Mouse (Mus musculus): ENCODE measurements around the gene Pcca.
A peak's percentile ranks its signal among the peaks of the same experiment; 100 is the strongest.

Gene Pcca

DNA sequence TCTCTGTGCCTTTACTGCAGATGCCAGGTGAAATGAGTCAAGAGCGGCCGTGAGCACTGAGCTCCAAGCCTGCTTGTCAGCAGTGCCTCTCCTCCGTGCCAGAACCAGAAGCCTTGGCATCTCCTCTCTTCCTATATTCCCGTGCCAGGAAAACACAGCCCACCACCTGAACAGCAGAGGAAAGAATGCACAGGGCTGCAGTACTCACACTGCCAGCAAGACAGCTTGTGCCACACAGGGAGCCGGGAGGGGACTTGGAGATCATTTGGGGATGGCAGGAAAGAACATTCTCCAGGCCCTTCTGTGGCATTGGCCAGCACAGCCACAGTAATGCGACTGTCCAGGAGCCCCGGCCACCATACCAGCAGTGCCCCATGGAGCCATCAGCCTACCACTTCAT lies 351.8 kb downstream of the Pcca start:
- peak; percentile 57 for DNase-seq (ENCODE audit: inconsistent ontology term)

GRCm38 (mm10) chr14:122887278-122887677 lies 353.2 kb downstream of the Pcca start:
- no peak for DNase-seq (ENCODE audit: inconsistent ontology term)

GRCm38 (mm10) chr14:122887702-122888479 lies 353.8 kb downstream of the Pcca start:
- no peak for DNase-seq (ENCODE audit: inconsistent ontology term)

DNA sequence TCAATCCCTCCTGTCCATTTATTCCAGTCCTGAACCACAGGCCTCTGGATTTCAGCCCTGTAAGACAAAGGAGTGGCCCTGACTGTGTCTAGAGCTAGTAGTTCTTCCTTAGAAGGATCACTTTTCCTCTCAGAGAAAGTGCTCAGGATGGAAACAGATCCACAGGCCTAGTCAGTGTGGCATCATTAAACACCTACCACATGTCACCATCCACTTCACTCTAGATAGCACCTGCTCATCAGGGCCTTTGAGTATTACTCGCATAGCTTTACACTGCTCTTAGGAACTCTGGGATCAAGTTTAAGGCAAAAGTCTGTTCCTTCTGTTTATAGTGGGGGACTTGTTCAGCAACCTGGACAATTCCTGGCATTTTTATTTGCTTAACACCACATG lies 354.4 kb downstream of the Pcca start:
- no peak for DNase-seq (ENCODE audit: inconsistent ontology term)

DNA sequence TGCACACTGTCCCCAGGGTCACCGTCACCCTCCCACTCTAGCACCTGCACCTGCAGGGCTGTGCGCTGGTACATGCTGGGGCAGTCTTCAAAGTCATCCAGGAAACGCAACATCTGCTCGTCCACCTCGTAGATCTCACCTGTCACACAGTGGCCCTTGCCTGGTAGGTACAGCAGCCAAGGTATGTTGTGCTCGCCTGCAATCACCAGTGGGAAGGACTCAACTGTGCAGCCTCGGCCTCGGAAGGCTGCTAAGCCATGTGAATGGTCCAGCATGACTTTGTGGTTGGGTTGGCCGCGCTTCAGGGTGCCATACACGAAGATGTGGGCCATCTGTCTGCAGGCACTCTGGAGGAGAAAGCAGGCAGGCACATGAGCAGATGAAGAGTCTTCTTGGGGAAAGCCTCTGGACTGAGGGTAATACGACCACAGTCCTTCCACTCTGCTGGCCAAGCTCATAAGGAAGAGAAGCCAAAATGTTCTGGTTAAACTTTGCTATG lies 357.4 kb downstream of the Pcca start:
- no peak for DNase-seq (ENCODE audit: inconsistent ontology term)

DNA sequence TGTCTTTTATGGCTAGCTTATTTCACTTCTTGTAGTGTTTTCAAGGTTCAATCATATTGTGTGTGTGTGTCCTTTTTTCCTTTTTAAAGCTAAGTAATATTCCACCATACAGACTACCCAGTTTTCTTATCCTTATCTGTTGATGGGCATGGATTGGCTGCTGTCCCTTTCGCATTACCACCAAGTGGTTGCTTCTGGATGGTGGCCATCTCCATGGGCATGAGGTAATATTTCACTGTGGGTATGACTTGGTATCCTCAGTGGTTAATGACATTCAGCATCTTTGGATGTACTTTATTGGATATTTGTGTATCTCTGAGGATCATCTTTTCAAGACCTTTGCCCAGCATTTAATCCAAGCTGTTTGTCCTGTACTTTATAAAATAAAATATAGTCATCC lies 362.0 kb downstream of the Pcca start:
- no peak for DNase-seq (ENCODE audit: inconsistent ontology term)

DNA sequence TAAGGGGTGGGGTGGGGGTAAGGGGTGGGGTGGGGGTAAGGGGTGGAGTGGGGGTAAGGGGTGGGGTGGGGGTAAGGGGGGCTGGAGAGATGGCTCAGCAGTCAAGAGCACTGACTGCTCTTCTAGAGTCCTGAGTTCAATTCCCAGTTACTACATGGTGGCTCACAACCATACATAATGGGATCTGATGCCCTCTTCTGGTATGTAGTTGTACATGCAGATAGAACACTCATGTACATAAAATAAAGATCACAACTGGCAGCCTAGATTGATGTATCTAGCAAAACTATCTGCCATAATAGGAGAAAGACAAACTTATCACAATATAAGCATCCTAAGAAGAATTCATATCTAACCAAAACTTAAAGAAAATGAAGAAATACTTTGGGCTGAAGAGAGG lies 364.4 kb downstream of the Pcca start:
- no peak for DNase-seq (ENCODE audit: inconsistent ontology term)

- DNase-seq (ENCODE audit: inconsistent ontology term), result no peak
These were observed 366.6 kb downstream of the Pcca start for GRCm38 (mm10) chr14:122900679-122901078.

- no peak for DNase-seq (ENCODE audit: inconsistent ontology term)
These were observed 367.1 kb downstream of the Pcca start for GRCm38 (mm10) chr14:122901177-122901576.

- no peak for DNase-seq (ENCODE audit: inconsistent ontology term)
These were observed 367.6 kb downstream of the Pcca start for GRCm38 (mm10) chr14:122901715-122902114.

GRCm38 (mm10) chr14:122902136-122902535 lies 368.0 kb downstream of the Pcca start:
- no peak for DNase-seq (ENCODE audit: inconsistent ontology term)

- peak; percentile 62 for DNase-seq (ENCODE audit: inconsistent ontology term)
These were observed 368.8 kb downstream of the Pcca start for GRCm38 (mm10) chr14:122902884-122903283.

DNA sequence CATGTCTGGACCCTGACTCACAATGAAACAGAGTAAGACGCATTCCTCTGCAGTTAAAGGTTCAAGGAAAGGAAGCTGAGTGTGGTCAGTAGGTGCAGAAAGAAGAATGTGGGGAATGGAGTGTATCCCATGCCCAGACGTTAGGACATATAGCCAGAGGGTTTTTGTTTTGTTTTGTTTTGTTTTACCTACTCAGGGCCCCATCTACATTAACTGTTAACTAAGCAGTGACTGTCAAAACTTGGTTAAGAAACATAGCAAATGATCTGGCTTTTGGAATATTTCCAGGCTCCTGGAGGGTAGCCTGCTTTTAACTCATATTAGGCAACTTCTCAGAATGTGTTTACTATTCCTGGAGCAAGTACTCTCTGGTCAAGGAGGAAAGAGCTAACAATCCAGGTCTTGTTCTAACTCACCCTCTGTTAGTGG lies 369.8 kb downstream of the Pcca start:
- peak; percentile 88 for DNase-seq (ENCODE audit: inconsistent ontology term)

DNA sequence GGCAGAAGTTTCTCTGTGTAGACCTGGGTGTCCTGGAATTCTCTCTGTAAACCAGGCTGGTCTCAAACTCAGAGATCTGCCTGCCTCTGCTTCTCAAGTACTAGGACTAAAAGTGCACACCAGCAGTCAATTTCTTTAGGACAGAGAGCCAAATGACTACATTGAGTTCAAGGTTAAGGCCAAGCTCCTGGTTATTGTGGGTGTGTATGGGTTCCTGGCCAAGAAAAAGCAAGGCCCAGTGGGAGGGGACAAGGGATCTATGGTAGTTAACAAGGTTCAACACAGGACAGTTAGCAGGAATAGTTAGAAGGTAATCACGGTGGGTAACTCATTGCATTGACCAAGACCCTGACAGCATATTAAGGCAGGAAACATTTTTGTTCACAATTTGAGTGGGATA lies 370.9 kb downstream of the Pcca start:
- DNase-seq (ENCODE audit: inconsistent ontology term), result no peak

GRCm38 (mm10) chr14:122908075-122908474 lies 374.0 kb downstream of the Pcca start:
- no peak for DNase-seq (ENCODE audit: inconsistent ontology term)

GRCm38 (mm10) chr14:122909368-122910091 lies 375.4 kb downstream of the Pcca start:
- DNase-seq (ENCODE audit: inconsistent ontology term), result no peak

DNA sequence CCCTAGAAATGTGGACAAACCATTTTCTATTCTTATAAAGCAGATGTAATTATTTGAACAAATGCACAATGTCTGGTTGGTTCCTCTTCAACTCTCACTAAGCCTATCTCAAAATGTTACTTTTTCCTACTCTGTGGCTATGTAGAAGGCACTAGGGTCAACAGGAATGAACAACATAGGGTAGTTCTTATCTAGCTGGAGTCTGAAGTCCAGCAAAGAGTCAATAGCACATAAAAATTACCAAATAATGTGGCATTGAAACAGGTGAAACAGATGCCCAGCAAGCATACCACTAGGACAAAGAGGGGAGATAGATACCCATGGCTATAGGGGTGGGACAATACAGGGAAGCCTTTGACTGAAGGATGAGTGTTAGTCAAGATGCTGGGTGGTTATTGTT lies 377.1 kb downstream of the Pcca start:
- no peak for DNase-seq (ENCODE audit: inconsistent ontology term)

- DNase-seq (ENCODE audit: inconsistent ontology term), result peak; percentile 61
These were observed 378.0 kb downstream of the Pcca start for GRCm38 (mm10) chr14:122912137-122912536.

GRCm38 (mm10) chr14:122912812-122913498 lies 378.8 kb downstream of the Pcca start:
- peak; percentile 78 for DNase-seq (ENCODE audit: inconsistent ontology term)

DNA sequence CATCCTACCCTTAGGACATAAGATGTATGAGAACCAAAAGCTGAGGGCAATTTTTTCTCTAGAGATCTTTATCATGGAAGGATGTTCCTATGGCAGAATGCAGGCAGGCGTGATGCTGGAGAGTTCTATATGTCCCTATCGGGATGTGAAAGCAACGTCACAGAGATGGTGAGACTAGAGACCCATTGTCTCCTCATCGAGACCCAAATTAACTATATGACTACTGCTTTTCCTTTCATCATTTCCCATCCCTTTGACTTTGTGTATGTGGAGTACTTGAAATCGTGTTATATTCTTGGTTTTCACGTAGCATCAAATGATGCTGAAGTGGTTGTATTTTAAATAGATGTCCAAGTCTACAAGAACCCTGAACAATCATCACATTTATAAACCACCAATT lies 379.5 kb downstream of the Pcca start, which contains the start of gene Ggact:
TSS of gene Ggact (minus strand) at position 101 of the 400 bp plus-strand sequence.
- no peak for DNase-seq (ENCODE audit: inconsistent ontology term)

GRCm38 (mm10) chr14:122917676-122918075 lies 383.6 kb downstream of the Pcca start:
- DNase-seq (ENCODE audit: inconsistent ontology term), result no peak

DNA sequence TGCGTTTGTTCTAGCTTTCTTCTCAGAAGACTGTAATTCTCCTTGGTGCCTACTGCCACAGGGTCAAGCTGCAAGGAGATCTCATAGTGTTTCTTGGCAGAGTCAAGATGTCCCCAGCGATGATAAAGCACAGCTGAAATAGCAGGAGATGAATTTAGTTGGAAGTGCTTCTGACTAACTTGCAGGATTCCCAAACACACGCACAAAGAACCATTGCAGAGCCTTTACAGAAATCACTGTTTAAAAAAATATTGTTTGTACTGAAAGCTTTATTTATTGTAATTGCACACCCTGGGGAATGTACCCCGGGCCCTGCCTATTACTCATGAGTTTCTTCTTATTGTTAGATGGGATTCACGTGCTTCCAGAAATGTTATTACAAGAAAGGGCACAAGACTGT lies 385.9 kb downstream of the Pcca start:
- DNase-seq (ENCODE audit: inconsistent ontology term), result no peak
